Mouse (Mus musculus): ENCODE results near the gene Ndrg2. TPM values are rescaled to one million over a fixed set of nuclear protein-coding genes. Genes with fewer than 3 reads are reported as not detected.
A peak's percentile ranks its signal among the peaks of the same experiment; 100 is the strongest.

Ndrg2 gene
- polyA plus RNA-seq, 1 experiment from 2014 or later = 11.0 TPM

GRCm38 (mm10) chr14:51921759-51922570 is 8.0 kb upstream of the Ndrg2 start:
- Histone ChIP-seq H3K9ac (replicated peaks; ENCODE audit: low read length) (no peak overlapping the region), H3K4me1 (ENCODE audit: control insufficient read depth, insufficient read depth, low read length) (no peaks in the 10 kb centered on the region), H3K27me3 (ENCODE audit: control insufficient read depth, insufficient read depth, low read length) (no peaks in the 10 kb centered on the region), H3K9me3 (replicated peaks; ENCODE audit: control insufficient read depth, low read length) (no peaks in the 10 kb centered on the region), H3K4me3 (ENCODE audit: low read depth, low read length) (no peak overlapping the region), H3K36me3 (replicated peaks; ENCODE audit: control insufficient read depth, insufficient read depth, low read depth, low read length) (no peaks in the 10 kb centered on the region), H3K27ac (replicated peaks; ENCODE audit: low read depth, low read length) (no peak overlapping the region), H3K4me2 (ENCODE audit: low read depth, low read length) (no peak overlapping the region)
- ATAC-seq (replicated peaks; ENCODE audit: insufficient number of reproducible peaks, low FRiP score, low TSS enrichment, low read depth) = no peak
- no peak for DNase-seq (ENCODE audit: low spot score)
- WGBS = 85% methylated on average over 16 of the region's 16 CpGs

- WGBS = 84% methylated on average over 4 of the region's 4 CpGs
- Histone ChIP-seq H3K4me1 (ENCODE audit: control insufficient read depth, insufficient read depth, low read length) (no peaks in the 10 kb centered on the region), H3K27ac (replicated peaks; ENCODE audit: low read depth, low read length) (no peak overlapping the region), H3K4me2 (ENCODE audit: low read depth, low read length) (no peak overlapping the region), H3K36me3 (replicated peaks; ENCODE audit: control insufficient read depth, insufficient read depth, low read depth, low read length) (no peaks in the 10 kb centered on the region), H3K9me3 (replicated peaks; ENCODE audit: control insufficient read depth, low read length) (no peaks in the 10 kb centered on the region), H3K27me3 (ENCODE audit: control insufficient read depth, insufficient read depth, low read length) (no peaks in the 10 kb centered on the region), H3K9ac (replicated peaks; ENCODE audit: low read length) (no peak overlapping the region), H3K4me3 (ENCODE audit: low read depth, low read length) (no peak overlapping the region)
- DNase-seq (ENCODE audit: low spot score) (no peak), ATAC-seq (replicated peaks; ENCODE audit: insufficient number of reproducible peaks, low FRiP score, low TSS enrichment, low read depth) (no peak)
Measured at GRCm38 (mm10) chr14:51918966-51919365, 5.0 kb upstream of the Ndrg2 start.

GRCm38 (mm10) chr14:51918125-51918524 is 4.2 kb upstream of the Ndrg2 start, which contains the start of gene Tppp2:
Gene Tppp2 (plus strand): TSS chr14:51918425.
- WGBS = 87% methylated on average over 4 of the region's 4 CpGs
- Histone ChIP-seq H3K27me3 (ENCODE audit: control insufficient read depth, insufficient read depth, low read length) (no peaks in the 10 kb centered on the region), H3K36me3 (replicated peaks; ENCODE audit: control insufficient read depth, insufficient read depth, low read depth, low read length) (no peaks in the 10 kb centered on the region), H3K4me3 (ENCODE audit: low read depth, low read length) (no peak within 1 kb of the TSS), H3K27ac (replicated peaks; ENCODE audit: low read depth, low read length) (no peak within 1 kb of the TSS), H3K4me1 (ENCODE audit: control insufficient read depth, insufficient read depth, low read length) (no peaks in the 10 kb centered on the region), H3K9me3 (replicated peaks; ENCODE audit: control insufficient read depth, low read length) (no peaks in the 10 kb centered on the region), H3K4me2 (ENCODE audit: low read depth, low read length) (no peak within 1 kb of the TSS), H3K9ac (replicated peaks; ENCODE audit: low read length) (no peak within 1 kb of the TSS)
- ATAC-seq (replicated peaks; ENCODE audit: insufficient number of reproducible peaks, low FRiP score, low TSS enrichment, low read depth) = no peak
- DNase-seq (ENCODE audit: low spot score) = no peak

GRCm38 (mm10) chr14:51916539-51916938 is 2.6 kb upstream of the Ndrg2 start:
- no peak overlapping the region for H3K9ac ChIP-seq (replicated peaks; ENCODE audit: low read length)
- ATAC-seq (replicated peaks; ENCODE audit: insufficient number of reproducible peaks, low FRiP score, low TSS enrichment, low read depth) = no peak
- WGBS = 88% methylated on average over 4 of the region's 4 CpGs

GRCm38 (mm10) chr14:51915030-51915429 is 1.1 kb upstream of the Ndrg2 start:
- no peaks in the 10 kb centered on the region for H3K27me3 ChIP-seq (ENCODE audit: control insufficient read depth, insufficient read depth, low read length)
- 23% methylated on average over 3 of the region's 3 CpGs for WGBS
- H3K4me2 ChIP-seq (ENCODE audit: low read depth, low read length) = no peak overlapping the region
- H3K36me3 ChIP-seq (replicated peaks; ENCODE audit: control insufficient read depth, insufficient read depth, low read depth, low read length) = no peaks in the 10 kb centered on the region
- H3K27ac ChIP-seq (replicated peaks; ENCODE audit: low read depth, low read length) = no peak overlapping the region
- no peaks in the 10 kb centered on the region for H3K9me3 ChIP-seq (replicated peaks; ENCODE audit: control insufficient read depth, low read length)
- H3K9ac ChIP-seq (replicated peaks; ENCODE audit: low read length) = no peak overlapping the region
- no peaks in the 10 kb centered on the region for H3K4me1 ChIP-seq (ENCODE audit: control insufficient read depth, insufficient read depth, low read length)
- ATAC-seq (replicated peaks; ENCODE audit: insufficient number of reproducible peaks, low FRiP score, low TSS enrichment, low read depth) (no peak), DNase-seq (ENCODE audit: low spot score) (no peak)
- no peak overlapping the region for H3K4me3 ChIP-seq (ENCODE audit: low read depth, low read length)

More at GRCm38 (mm10) chr14:51916539-51916938, 2.6 kb upstream of the Ndrg2 start:
- no peak for DNase-seq (ENCODE audit: low spot score)
- H3K4me3 ChIP-seq (ENCODE audit: low read depth, low read length) = no peak overlapping the region
- no peak overlapping the region for H3K27ac ChIP-seq (replicated peaks; ENCODE audit: low read depth, low read length)
- no peaks in the 10 kb centered on the region for H3K4me1 ChIP-seq (ENCODE audit: control insufficient read depth, insufficient read depth, low read length)
- H3K4me2 ChIP-seq (ENCODE audit: low read depth, low read length) = no peak overlapping the region
- H3K36me3 ChIP-seq (replicated peaks; ENCODE audit: control insufficient read depth, insufficient read depth, low read depth, low read length) = no peaks in the 10 kb centered on the region
- H3K9me3 ChIP-seq (replicated peaks; ENCODE audit: control insufficient read depth, low read length) = no peaks in the 10 kb centered on the region
- H3K27me3 ChIP-seq (ENCODE audit: control insufficient read depth, insufficient read depth, low read length) = no peaks in the 10 kb centered on the region

GRCm38 (mm10) chr14:51913062-51913959 is 647 bp downstream of the Ndrg2 start:
- no peak overlapping the region for H3K27ac ChIP-seq (replicated peaks; ENCODE audit: low read depth, low read length)

GRCm38 (mm10) chr14:51912391-51913061 is 1.4 kb downstream of the Ndrg2 start:
- Histone ChIP-seq H3K4me3 (ENCODE audit: low read depth, low read length) (peak overlapping the region; percentile 49), H3K36me3 (replicated peaks; ENCODE audit: control insufficient read depth, insufficient read depth, low read depth, low read length) (no peaks in the 10 kb centered on the region), H3K4me1 (ENCODE audit: control insufficient read depth, insufficient read depth, low read length) (no peaks in the 10 kb centered on the region), H3K9me3 (replicated peaks; ENCODE audit: control insufficient read depth, low read length) (no peaks in the 10 kb centered on the region), H3K9ac (replicated peaks; ENCODE audit: low read length) (peak overlapping the region; percentile 4), H3K4me2 (ENCODE audit: low read depth, low read length) (peak overlapping the region; percentile 96), H3K27ac (replicated peaks; ENCODE audit: low read depth, low read length) (no peak overlapping the region), H3K27me3 (ENCODE audit: control insufficient read depth, insufficient read depth, low read length) (no peaks in the 10 kb centered on the region)
- ATAC-seq (replicated peaks; ENCODE audit: insufficient number of reproducible peaks, low FRiP score, low TSS enrichment, low read depth) (peak; percentile 17; the same call in 1 of the 2 replicates), DNase-seq (ENCODE audit: low spot score) (no peak)
- 5% methylated on average over 14 of the region's 14 CpGs for WGBS

More at GRCm38 (mm10) chr14:51913062-51913959, 647 bp downstream of the Ndrg2 start:
- Histone ChIP-seq H3K4me2 (ENCODE audit: low read depth, low read length) (peak overlapping the region; percentile 96), H3K36me3 (replicated peaks; ENCODE audit: control insufficient read depth, insufficient read depth, low read depth, low read length) (no peaks in the 10 kb centered on the region), H3K9me3 (replicated peaks; ENCODE audit: control insufficient read depth, low read length) (no peaks in the 10 kb centered on the region), H3K27me3 (ENCODE audit: control insufficient read depth, insufficient read depth, low read length) (no peaks in the 10 kb centered on the region), H3K4me3 (ENCODE audit: low read depth, low read length) (peak overlapping the region; percentile 49), H3K9ac (replicated peaks; ENCODE audit: low read length) (peak overlapping the region; percentile 4), H3K4me1 (ENCODE audit: control insufficient read depth, insufficient read depth, low read length) (no peaks in the 10 kb centered on the region)
- peak; percentile 75 for ATAC-seq (replicated peaks; ENCODE audit: insufficient number of reproducible peaks, low FRiP score, low TSS enrichment, low read depth)
- whole genome bisulfite sequencing = under 1% methylated on average over 58 of the region's 58 CpGs
- DNase-seq (ENCODE audit: low spot score) = peak; percentile 68

Measured in embryonic facial prominence, embryonic 11.5 days (tissue).